Mouse (Mus musculus): ENCODE data around the gene Klhl11.
A peak's percentile ranks its signal among the peaks of the same experiment; 100 is the strongest.

Gene Klhl11

GRCm38 (mm10) chr11:100472197-100472934, at the start of gene Klhl11:
Klhl11 (minus strand) TSS chr11:100472741.
- DNase-seq (ENCODE audit: low spot score), result peak; percentile 93

- DNase-seq (ENCODE audit: low spot score), result peak; percentile 89
Measured at GRCm38 (mm10) chr11:100520838-100521237, 48.3 kb upstream of the Klhl11 start.

- DNase-seq (ENCODE audit: low spot score), result no peak
Measured at GRCm38 (mm10) chr11:100519188-100519587, 46.6 kb upstream of the Klhl11 start.

- peak; percentile 97 for DNase-seq (ENCODE audit: low spot score)
Measured at GRCm38 (mm10) chr11:100518188-100518591, 45.6 kb upstream of the Klhl11 start.

GRCm38 (mm10) chr11:100516291-100516690, 43.8 kb upstream of the Klhl11 start:
- DNase-seq (ENCODE audit: low spot score), result peak; percentile 89

- DNase-seq (ENCODE audit: low spot score), result no peak
Measured at GRCm38 (mm10) chr11:100515789-100516188, 43.2 kb upstream of the Klhl11 start.

- no peak for DNase-seq (ENCODE audit: low spot score)
Measured at GRCm38 (mm10) chr11:100515061-100515460, 42.5 kb upstream of the Klhl11 start.

- DNase-seq (ENCODE audit: low spot score), result no peak
Measured at GRCm38 (mm10) chr11:100513716-100514115, 41.2 kb upstream of the Klhl11 start.

GRCm38 (mm10) chr11:100512384-100512783, 39.8 kb upstream of the Klhl11 start:
- DNase-seq (ENCODE audit: low spot score), result peak; percentile 81

- no peak for DNase-seq (ENCODE audit: low spot score)
Measured at GRCm38 (mm10) chr11:100510556-100510955, 38.0 kb upstream of the Klhl11 start.

GRCm38 (mm10) chr11:100505997-100506396, 33.5 kb upstream of the Klhl11 start:
- no peak for DNase-seq (ENCODE audit: low spot score)

GRCm38 (mm10) chr11:100504990-100505660, 32.6 kb upstream of the Klhl11 start:
- DNase-seq (ENCODE audit: low spot score), result no peak

GRCm38 (mm10) chr11:100501321-100501720, 28.8 kb upstream of the Klhl11 start:
- DNase-seq (ENCODE audit: low spot score), result peak; percentile 72

- DNase-seq (ENCODE audit: low spot score), result no peak
Measured at GRCm38 (mm10) chr11:100500651-100501050, 28.1 kb upstream of the Klhl11 start.

GRCm38 (mm10) chr11:100500241-100500640, 27.7 kb upstream of the Klhl11 start:
- DNase-seq (ENCODE audit: low spot score), result no peak

- no peak for DNase-seq (ENCODE audit: low spot score)
Measured at GRCm38 (mm10) chr11:100493771-100494170, 21.2 kb upstream of the Klhl11 start.

- no peak for DNase-seq (ENCODE audit: low spot score)
Measured at GRCm38 (mm10) chr11:100490951-100491350, 18.4 kb upstream of the Klhl11 start.

- peak; percentile 54 for DNase-seq (ENCODE audit: low spot score)
Measured at GRCm38 (mm10) chr11:100485801-100486538, 13.4 kb upstream of the Klhl11 start.

GRCm38 (mm10) chr11:100484461-100484860, 11.9 kb upstream of the Klhl11 start:
- no peak for DNase-seq (ENCODE audit: low spot score)

GRCm38 (mm10) chr11:100479152-100479551, 6.6 kb upstream of the Klhl11 start:
- no peak for DNase-seq (ENCODE audit: low spot score)

- no peak for DNase-seq (ENCODE audit: low spot score)
Measured at GRCm38 (mm10) chr11:100476281-100476680, 3.7 kb upstream of the Klhl11 start.

- DNase-seq (ENCODE audit: low spot score), result no peak
Measured at GRCm38 (mm10) chr11:100472935-100473295, 374 bp upstream of the Klhl11 start.
